Mouse (Mus musculus): ENCODE data around the gene Mindy3. TPM values are rescaled to one million over a fixed set of nuclear protein-coding genes. Genes with fewer than 3 reads are reported as not detected.

The Mindy3 gene
- polyA plus RNA-seq, 1 experiment from 2014 or later, result 25.2 TPM

DNA sequence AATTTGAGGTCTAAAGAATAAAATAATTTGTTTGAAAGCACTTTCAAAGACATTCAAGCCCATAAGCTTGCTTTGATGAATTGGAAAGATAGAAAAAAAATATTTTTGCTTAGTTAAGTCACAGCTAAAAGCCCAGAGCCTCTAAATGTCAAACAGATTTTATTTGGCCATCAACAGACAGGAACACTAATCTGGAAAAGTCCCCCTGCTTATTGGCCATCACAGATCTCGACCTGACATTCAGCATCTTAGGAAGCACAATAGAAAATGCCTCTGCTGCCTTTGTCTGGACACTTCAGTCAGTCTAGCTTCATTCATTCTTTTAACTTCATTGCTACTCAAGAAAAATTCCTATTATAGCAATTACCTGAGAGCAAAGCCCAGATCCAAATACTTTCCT is 58.0 kb downstream of the Mindy3 start:
- H3K4me1 ChIP-seq (replicated peaks; ENCODE audit: control insufficient read depth, insufficient read depth, low read length), result no peaks in the 10 kb centered on the region
- no peaks in the 10 kb centered on the region for H3K27me3 ChIP-seq (replicated peaks; ENCODE audit: control insufficient read depth, insufficient read depth, low read length)
- no peak overlapping the region for H3K9ac ChIP-seq (ENCODE audit: low read depth, low read length)
- H3K9me3 ChIP-seq (ENCODE audit: control insufficient read depth), result 0 out of 2 replicates have a peak, but pooled peaks cover 3% of the 10 kb centered on the region
- TF ChIP-seq CTCF (IDR thresholded peaks at IDR 0.05; ENCODE audit: low read depth), result no peak
- H3K4me2 ChIP-seq (replicated peaks; ENCODE audit: low read depth), result no peak overlapping the region
- H3K4me3 ChIP-seq (ENCODE audit: low read depth, low read length), result no peak overlapping the region
- ATAC-seq, result no peak
- no peak overlapping the region for H3K27ac ChIP-seq (ENCODE audit: low read depth, low read length)
- WGBS, result 84% methylated on average over 1 of the region's 1 CpGs
- peaks cover 13% of the 10 kb centered on the region; the same call in 1 of the 2 replicates for H3K36me3 ChIP-seq (ENCODE audit: control insufficient read depth, insufficient read depth)

DNA sequence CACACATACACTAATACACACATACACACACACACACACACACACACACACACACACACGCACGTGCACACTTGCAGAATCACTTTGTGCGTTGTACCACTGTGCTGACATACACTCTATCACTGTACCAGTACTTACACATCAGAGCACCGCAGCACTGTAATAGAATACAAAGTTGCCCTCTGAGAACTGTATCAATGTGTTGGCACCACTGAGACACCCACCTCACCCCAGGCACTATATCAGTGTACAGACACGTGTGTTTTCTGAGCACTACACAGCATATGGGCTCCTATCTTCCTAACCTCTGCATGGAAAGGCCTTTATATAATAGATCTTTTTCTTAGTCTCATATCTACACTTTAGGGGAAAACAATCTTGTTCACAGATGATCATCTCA is 64.4 kb downstream of the Mindy3 start:
- H3K9ac ChIP-seq (ENCODE audit: low read depth, low read length), result no peak overlapping the region
- 94% methylated on average over 5 of the region's 5 CpGs for WGBS
- ATAC-seq, result no peak
- no peaks in the 10 kb centered on the region for H3K27me3 ChIP-seq (replicated peaks; ENCODE audit: control insufficient read depth, insufficient read depth, low read length)
- no peak for TF ChIP-seq CTCF (IDR thresholded peaks at IDR 0.05; ENCODE audit: low read depth)
- H3K4me3 ChIP-seq (ENCODE audit: low read depth, low read length), result no peak overlapping the region
- H3K27ac ChIP-seq (ENCODE audit: low read depth, low read length), result no peak overlapping the region
- H3K4me1 ChIP-seq (replicated peaks; ENCODE audit: control insufficient read depth, insufficient read depth, low read length), result no peaks in the 10 kb centered on the region
- H3K9me3 ChIP-seq (ENCODE audit: control insufficient read depth), result 0 out of 2 replicates have a peak, but pooled peaks cover 3% of the 10 kb centered on the region
- H3K36me3 ChIP-seq (ENCODE audit: control insufficient read depth, insufficient read depth), result peaks cover 23% of the 10 kb centered on the region; the same call in 1 of the 2 replicates
- H3K4me2 ChIP-seq (replicated peaks; ENCODE audit: low read depth), result no peak overlapping the region

DNA sequence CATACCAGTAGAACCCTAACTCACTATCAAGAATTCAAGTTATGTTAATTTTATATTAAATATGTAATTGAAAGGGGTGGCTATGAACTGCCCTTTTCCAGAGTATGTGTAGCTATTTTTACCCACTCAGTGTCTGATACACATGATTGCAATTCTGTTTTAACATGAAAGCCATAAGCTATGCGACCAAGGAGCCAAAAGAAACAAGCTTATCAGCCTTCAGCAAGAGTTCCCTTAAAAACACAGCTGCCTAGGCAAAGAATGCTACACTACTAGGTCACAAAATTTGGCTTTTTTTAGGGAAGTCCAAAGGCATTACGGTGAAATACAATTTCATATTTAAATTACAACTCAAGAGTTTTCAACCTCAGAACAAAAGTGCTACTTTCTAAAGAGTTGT is 70.4 kb downstream of the Mindy3 start:
- no peak for ATAC-seq
- H3K9me3 ChIP-seq (ENCODE audit: control insufficient read depth), result no peaks in the 10 kb centered on the region
- no peaks in the 10 kb centered on the region for H3K27me3 ChIP-seq (replicated peaks; ENCODE audit: control insufficient read depth, insufficient read depth, low read length)
- H3K4me1 ChIP-seq (replicated peaks; ENCODE audit: control insufficient read depth, insufficient read depth, low read length), result no peaks in the 10 kb centered on the region
- no peak overlapping the region for H3K27ac ChIP-seq (ENCODE audit: low read depth, low read length)
- peaks cover 22% of the 10 kb centered on the region; the same call in 1 of the 2 replicates for H3K36me3 ChIP-seq (ENCODE audit: control insufficient read depth, insufficient read depth)
- no peak overlapping the region for H3K9ac ChIP-seq (ENCODE audit: low read depth, low read length)
- no peak for TF ChIP-seq CTCF (IDR thresholded peaks at IDR 0.05; ENCODE audit: low read depth)
- H3K4me2 ChIP-seq (replicated peaks; ENCODE audit: low read depth), result no peak overlapping the region
- H3K4me3 ChIP-seq (ENCODE audit: low read depth, low read length), result no peak overlapping the region
- 99% methylated on average over 2 of the region's 2 CpGs for WGBS

DNA sequence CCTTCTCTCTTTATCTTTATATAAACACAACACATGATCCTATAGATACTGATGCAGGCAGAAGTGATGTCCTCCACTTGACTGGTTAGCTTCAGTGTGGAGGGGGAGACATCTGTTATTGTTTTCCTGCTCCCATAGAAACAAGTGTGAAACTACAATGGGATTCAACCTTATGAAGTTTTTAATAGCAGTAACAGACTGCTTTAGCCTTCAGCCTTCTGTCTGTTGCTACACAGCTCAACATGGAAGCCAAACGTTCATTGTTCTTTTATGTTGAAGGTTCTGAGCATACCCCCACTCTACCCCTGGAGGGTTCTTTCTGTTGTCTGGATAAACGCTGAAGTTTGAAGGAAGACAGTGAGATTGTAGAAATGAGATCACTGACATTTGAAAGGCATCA is 87.3 kb downstream of the Mindy3 start:
- Histone ChIP-seq H3K4me1 (replicated peaks; ENCODE audit: control insufficient read depth, insufficient read depth, low read length) (no peaks in the 10 kb centered on the region), H3K27me3 (replicated peaks; ENCODE audit: control insufficient read depth, insufficient read depth, low read length) (no peaks in the 10 kb centered on the region), H3K36me3 (ENCODE audit: control insufficient read depth, insufficient read depth) (no peaks in the 10 kb centered on the region), H3K4me3 (ENCODE audit: low read depth, low read length) (no peak overlapping the region), H3K9ac (ENCODE audit: low read depth, low read length) (no peak overlapping the region), H3K9me3 (ENCODE audit: control insufficient read depth) (no peaks in the 10 kb centered on the region), H3K4me2 (replicated peaks; ENCODE audit: low read depth) (no peak overlapping the region), H3K27ac (ENCODE audit: low read depth, low read length) (no peak overlapping the region)
- TF ChIP-seq CTCF (IDR thresholded peaks at IDR 0.05; ENCODE audit: low read depth), result no peak
- WGBS, result 68% methylated on average over 2 of the region's 2 CpGs
- ATAC-seq, result no peak

DNA sequence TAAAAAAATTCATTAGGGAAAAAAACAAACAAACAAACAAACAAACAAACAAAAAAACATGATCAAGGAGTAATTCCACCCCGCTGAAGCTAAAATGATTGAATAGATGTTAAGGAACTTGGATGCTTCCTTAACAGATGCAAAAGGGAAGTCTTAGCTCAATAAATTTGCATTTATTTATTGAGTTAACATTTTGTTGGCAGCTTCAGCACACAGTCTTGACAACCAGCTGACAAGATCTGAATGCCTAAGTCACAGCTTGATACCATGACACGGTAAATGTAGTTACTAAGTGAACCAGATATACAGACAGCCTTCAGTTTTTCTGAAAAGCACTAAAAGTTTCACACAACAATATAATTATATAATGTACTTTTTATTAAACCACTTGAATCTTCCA is 89.7 kb downstream of the Mindy3 start:
- Histone ChIP-seq H3K27ac (ENCODE audit: low read depth, low read length) (no peak overlapping the region), H3K9me3 (ENCODE audit: control insufficient read depth) (no peaks in the 10 kb centered on the region), H3K9ac (ENCODE audit: low read depth, low read length) (no peak overlapping the region), H3K4me1 (replicated peaks; ENCODE audit: control insufficient read depth, insufficient read depth, low read length) (no peaks in the 10 kb centered on the region), H3K27me3 (replicated peaks; ENCODE audit: control insufficient read depth, insufficient read depth, low read length) (no peaks in the 10 kb centered on the region), H3K4me2 (replicated peaks; ENCODE audit: low read depth) (no peak overlapping the region), H3K4me3 (ENCODE audit: low read depth, low read length) (no peak overlapping the region), H3K36me3 (ENCODE audit: control insufficient read depth, insufficient read depth) (no peaks in the 10 kb centered on the region)
- no peak for ATAC-seq
- TF ChIP-seq CTCF (IDR thresholded peaks at IDR 0.05; ENCODE audit: low read depth), result no peak
- 58% methylated on average over 2 of the region's 2 CpGs for WGBS

GRCm38 (mm10) chr2:12329068-12329407 is 90.2 kb downstream of the Mindy3 start:
- no peaks in the 10 kb centered on the region for H3K9me3 ChIP-seq (ENCODE audit: control insufficient read depth)
- H3K27ac ChIP-seq (ENCODE audit: low read depth, low read length), result no peak overlapping the region

More at GRCm38 (mm10) chr2:12329068-12329407, 90.2 kb downstream of the Mindy3 start:
- TF ChIP-seq CTCF (IDR thresholded peaks at IDR 0.05; ENCODE audit: low read depth), result no peak
- Histone ChIP-seq H3K4me2 (replicated peaks; ENCODE audit: low read depth) (no peak overlapping the region), H3K4me1 (replicated peaks; ENCODE audit: control insufficient read depth, insufficient read depth, low read length) (no peaks in the 10 kb centered on the region), H3K27me3 (replicated peaks; ENCODE audit: control insufficient read depth, insufficient read depth, low read length) (no peaks in the 10 kb centered on the region), H3K9ac (ENCODE audit: low read depth, low read length) (no peak overlapping the region), H3K4me3 (ENCODE audit: low read depth, low read length) (no peak overlapping the region), H3K36me3 (ENCODE audit: control insufficient read depth, insufficient read depth) (no peaks in the 10 kb centered on the region)
- no peak for ATAC-seq
- WGBS, result 46% methylated on average over 5 of the region's 5 CpGs

Measured in intestine, postnatal 0 days (tissue).